Mouse (Mus musculus): ENCODE measurements around the gene Psen2.

The Psen2 gene

GRCm38 (mm10) chr1:180197956-180198355 is 65.3 kb downstream of the Psen2 start:
- DNase-seq (ENCODE audit: low spot score): no peak

GRCm38 (mm10) chr1:180196508-180196907 is 66.7 kb downstream of the Psen2 start:
- DNase-seq (ENCODE audit: low spot score): no peak

- DNase-seq (ENCODE audit: low spot score): peak; percentile 96
These were observed 67.4 kb downstream of the Psen2 start for GRCm38 (mm10) chr1:180195703-180196381.

DNA sequence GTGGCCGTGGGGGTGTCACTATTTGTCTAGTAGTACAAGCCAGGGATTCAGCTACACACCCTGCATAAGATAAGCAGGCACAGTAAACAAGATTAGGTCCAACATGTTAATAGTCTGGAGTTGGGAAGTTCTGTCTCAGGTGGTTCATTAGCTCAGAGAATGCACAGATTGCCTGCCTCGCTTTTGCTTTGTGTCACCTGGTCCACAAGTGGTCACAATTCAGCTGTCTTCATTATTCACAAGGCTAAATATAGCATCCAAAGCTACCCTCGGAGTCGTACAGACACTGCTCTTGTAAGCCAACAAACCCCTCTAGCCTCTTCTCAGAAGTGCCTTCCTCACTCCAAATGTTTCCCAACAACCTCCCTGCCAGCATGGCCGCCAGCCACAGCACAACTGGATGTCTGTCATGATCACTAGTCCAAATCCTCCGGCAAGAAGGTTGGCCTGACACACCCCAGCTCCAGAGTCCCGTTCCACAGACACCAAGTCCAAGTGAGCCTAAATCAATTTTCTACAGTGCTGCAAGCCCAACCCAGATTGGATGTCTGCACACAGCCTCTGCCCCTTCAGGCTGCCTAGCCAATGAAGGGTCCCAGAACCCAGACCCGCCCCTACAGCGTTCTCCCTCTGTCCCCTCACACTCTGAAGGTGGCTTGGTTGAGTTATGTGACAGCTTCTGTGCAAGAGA is 68.3 kb downstream of the Psen2 start:
- DNase-seq (ENCODE audit: low spot score): peak; percentile 10

DNA sequence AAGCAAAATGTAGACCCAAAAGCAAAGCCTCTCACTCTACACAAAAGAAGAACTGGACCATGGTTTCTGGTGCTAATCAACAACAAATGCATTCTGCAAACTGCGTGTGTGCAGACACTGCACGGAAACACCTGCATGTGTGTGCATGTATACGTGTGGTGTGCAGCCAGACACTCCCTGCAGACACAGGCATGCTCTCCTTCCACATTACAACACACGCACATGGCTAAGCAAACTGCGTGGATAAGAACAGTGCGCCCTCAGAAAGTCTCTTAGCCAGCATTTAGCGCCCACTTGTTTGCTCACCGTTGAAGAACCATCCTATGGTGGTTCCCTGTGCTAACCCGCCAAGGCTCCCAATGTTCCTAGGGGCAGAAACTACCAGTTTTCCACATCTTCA is 69.2 kb downstream of the Psen2 start:
- no peak for DNase-seq (ENCODE audit: low spot score)

DNA sequence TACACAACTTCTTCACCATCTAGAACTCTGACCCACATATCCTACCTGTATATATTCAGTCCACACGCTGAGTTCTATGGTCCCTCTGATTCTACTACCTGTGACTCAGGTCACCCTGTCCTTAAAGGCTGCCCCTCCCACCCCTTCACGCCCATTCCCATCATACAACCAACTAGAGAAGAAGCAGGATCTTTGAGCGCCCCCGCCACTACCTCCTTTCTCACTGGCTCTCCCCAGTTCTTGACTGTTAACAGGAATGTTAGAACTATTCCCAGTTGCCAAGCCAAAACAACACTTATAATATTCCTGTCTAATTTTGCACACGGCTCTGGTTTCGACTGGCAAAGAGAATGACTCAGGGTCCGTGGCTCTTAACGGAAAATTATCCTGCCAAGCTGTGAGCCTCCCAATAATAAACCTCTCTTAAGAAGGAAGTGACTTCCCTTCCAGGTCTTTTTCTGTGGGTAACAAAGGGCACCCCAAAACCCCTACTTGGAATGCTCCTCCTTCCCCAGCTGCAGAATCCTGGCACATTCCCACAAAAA is 69.8 kb downstream of the Psen2 start:
- no peak for DNase-seq (ENCODE audit: low spot score)

- DNase-seq (ENCODE audit: low spot score): no peak
These were observed 70.4 kb downstream of the Psen2 start for GRCm38 (mm10) chr1:180192866-180193265.

GRCm38 (mm10) chr1:180191651-180192220 is 71.5 kb downstream of the Psen2 start:
- no peak for DNase-seq (ENCODE audit: low spot score)

DNA sequence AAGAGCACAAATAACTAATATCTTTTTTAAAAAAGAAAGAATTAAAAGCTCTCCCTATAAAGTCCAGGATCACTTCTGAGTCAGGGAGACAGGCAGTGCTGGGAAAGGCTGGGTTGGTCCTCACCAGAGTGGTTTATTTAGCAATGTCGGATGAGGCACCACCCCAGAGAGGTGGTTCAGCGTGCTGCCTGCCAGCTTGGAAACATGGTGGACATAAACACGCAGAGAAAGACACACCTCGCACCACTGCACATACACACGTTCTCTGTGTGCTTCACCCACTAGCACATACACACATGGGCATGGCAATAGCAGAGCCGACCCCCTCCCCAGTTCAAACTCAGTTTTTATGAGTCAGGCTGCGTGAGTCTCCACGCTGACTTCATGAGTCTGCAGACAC is 72.1 kb downstream of the Psen2 start:
- no peak for DNase-seq (ENCODE audit: low spot score)

- no peak for DNase-seq (ENCODE audit: low spot score)
These were observed 74.3 kb downstream of the Psen2 start for GRCm38 (mm10) chr1:180188951-180189350.

DNA sequence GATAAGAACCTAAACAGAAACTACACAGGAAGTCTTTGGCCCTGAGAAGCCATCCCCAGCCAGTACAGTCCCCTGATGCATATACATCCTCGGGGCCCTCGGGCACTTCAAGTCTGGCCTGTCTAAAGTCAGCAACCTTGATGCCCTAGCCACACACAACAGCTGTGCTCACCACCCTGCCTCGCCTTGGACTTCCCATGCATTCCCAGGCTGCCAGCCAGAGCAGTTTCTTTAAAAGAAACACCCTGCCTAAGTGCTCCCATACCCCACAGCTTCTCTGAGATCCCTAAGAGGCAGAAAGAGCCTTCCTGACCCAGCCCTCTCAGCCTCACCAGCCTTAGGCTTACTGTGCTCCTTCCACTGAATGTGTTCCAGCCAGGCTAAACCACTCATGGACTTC is 76.9 kb downstream of the Psen2 start:
- DNase-seq (ENCODE audit: low spot score): no peak

DNA sequence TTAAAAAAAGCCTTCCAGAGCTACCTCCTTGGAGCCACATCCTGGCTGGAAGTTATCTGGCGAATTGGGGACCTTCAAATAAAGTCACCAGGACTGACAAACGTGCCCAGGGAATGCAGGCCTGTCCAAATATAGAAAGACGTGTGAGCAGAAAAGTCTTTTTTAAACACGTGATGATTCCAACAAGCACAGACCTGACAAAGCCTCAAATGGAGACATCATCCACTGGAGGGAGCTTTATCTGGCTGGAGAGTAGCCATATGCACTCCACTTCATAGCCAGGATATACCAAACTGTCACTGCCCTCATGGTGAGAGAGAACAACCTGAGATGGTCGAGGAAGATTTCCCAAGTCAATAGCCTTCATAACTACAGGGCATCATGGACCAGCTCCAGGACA is 77.4 kb downstream of the Psen2 start:
- DNase-seq (ENCODE audit: low spot score): no peak

DNA sequence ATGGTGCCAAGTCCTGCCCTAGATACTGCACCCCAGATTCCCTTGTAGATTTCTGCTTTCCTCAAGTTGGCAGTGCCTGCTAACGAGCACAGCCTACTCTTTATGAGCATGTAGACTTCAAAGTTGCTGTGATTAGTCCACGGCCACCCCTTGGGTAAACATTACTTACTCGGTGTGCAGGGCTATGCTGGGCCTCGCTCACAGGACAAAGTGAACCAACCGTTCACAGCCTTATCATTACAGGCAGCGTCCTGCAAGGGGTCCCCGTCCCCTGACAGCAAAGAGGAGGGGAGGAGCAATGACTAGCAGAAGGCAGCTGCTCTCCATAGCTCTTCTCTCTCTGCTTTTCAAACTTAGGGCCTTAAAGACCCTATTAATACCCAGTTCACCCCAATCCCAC is 78.5 kb downstream of the Psen2 start:
- DNase-seq (ENCODE audit: low spot score): no peak

- no peak for DNase-seq (ENCODE audit: low spot score)
These were observed 79.6 kb downstream of the Psen2 start for GRCm38 (mm10) chr1:180183525-180184159.

DNA sequence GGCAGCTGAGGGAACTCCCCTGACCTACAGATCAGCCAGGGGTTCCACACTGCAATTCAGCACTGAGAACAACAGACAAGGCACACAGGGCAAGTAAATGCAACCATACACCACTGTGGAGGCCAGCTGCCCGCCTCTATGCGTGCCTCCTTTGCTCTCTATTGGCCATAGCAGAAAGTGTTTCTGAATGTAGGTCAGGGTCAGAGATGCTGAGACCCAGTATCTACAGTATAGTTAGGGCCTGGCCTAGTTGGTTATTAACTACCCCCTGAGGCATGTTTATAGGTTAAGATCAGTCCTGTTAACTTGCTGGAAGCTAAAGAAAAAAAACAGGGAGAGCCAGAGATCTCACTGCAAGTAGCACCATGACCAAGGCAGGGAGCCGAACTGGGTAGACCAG is 80.5 kb downstream of the Psen2 start:
- DNase-seq (ENCODE audit: low spot score): no peak

- DNase-seq (ENCODE audit: low spot score): no peak
These were observed 81.3 kb downstream of the Psen2 start for GRCm38 (mm10) chr1:180181966-180182319.

DNA sequence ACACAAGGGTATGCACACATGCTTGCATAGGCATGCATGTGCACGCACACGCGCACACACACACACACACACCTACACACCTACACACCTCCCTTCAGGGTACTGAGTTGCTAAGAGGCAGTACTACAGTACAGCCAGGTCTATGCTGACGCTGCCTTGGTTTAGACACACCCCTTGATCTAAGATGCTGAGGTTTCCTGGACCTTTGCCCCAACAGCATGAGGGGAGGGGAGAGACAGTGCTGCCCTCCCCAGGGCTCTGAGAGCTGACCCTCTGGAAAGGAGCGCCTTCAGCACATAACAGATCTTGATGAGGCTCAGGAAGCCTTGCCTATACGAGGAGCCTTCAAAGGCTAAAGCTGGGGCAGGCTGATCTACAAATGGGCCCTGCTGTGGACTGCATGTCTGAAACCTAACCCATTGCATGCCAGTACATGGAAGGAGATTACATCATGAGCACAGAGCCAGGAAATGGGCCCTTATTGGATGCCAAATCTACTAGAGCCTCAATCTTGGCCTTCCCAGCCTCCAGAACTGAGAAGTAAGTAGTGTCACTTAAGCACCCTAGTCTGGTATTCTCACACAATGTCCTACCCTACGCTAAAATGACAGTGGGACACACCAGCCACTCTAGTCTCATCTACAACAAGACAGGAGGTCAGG is 81.8 kb downstream of the Psen2 start:
- no peak for DNase-seq (ENCODE audit: low spot score)

DNA sequence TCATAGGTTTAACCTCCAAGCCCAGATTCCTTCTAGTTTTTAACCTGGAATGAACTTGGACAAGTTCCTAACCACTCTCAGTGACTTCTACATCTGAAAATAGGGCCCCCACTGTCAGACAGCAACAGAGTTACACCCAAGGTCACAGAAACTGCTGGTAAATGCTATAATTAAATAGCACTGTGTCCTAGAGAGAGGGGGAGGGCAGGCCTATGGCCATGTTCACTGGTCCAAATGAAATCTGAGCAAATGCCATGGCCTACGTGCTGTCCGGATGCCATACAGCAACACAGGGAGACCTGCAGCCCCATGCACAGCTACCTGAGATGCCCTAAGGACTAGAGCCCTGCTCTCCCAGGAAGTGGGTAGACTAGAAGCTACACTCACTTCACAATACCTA is 83.4 kb downstream of the Psen2 start:
- DNase-seq (ENCODE audit: low spot score): no peak

DNA sequence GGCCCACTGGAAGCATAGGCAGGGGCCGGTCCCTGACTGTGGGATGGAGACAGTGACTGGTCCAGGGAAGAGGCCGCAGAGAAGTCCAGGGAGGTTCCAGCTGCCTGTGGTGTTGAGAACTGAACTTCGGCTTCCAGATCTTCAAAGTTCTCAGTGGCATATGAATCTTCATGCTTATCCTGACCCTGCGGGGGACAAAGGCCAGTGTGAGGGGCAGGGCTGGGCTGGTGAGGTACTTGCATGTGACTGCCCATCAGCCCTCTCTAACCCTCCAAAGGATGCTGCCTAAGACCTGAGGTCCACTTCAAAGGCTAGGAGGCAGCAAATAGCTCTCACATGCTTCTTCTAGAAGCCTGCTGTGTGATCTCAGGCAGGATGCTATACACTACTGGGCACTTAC is 84.1 kb downstream of the Psen2 start:
- no peak for DNase-seq (ENCODE audit: low spot score)

GRCm38 (mm10) chr1:180178340-180178739 is 84.9 kb downstream of the Psen2 start:
- no peak for DNase-seq (ENCODE audit: low spot score)

Measured in c-Kit-positive CD71-positive TER-119-positive erythroid progenitor cells, embryonic 14.5 days (primary cell).